Mouse (Mus musculus) lung, embryonic 15.5 days (tissue): ENCODE results near the gene Taf5. TPM values are rescaled to one million over a fixed set of nuclear protein-coding genes. Genes with fewer than 3 reads are reported as not detected.
A peak's percentile ranks its signal among the peaks of the same experiment; 100 is the strongest.

Experiments used
- ATAC-seq: fragments of 200-750 bp; cut with Nextera tagmentation; 2 replicates; pipeline ENCODE4 v1.8.0; 2017; ENCODE audit warnings: moderate number of reproducible peaks, borderline replicate concordance; ENCODE audit not compliant: low FRiP score, low TSS enrichment; ENCODE audit errors: extremely low read depth
- H3K27ac ChIP-seq: fragments of 300-500 bp; sonication (generic); 2 replicates; pipeline ENCODE4 v1.5.1; 2015; ENCODE audit warnings: moderate library complexity, mild to moderate bottlenecking, inconsistent platforms
- H3K27me3 ChIP-seq: fragments of 300-500 bp; sonication (generic); 2 replicates; pipeline ENCODE4 v1.6.1; 2015; ENCODE audit warnings: inconsistent platforms
- H3K36me3 ChIP-seq: fragments of 300-500 bp; sonication (generic); 2 replicates; pipeline ENCODE4 v1.6.1; 2015; ENCODE audit warnings: inconsistent platforms
- H3K4me1 ChIP-seq: fragments of 300-500 bp; sonication (generic); 2 replicates; pipeline ENCODE4 v1.6.1; 2015; ENCODE audit warnings: inconsistent platforms
- H3K4me2 ChIP-seq: fragments of 300-500 bp; sonication (generic); 2 replicates; pipeline ENCODE4 v1.6.1; 2015; ENCODE audit warnings: inconsistent platforms, mild to moderate bottlenecking, moderate library complexity
- H3K4me3 ChIP-seq: fragments of 300-500 bp; sonication (generic); 2 replicates; pipeline ENCODE4 v1.5.1; 2015; ENCODE audit warnings: mild to moderate bottlenecking, inconsistent platforms
- H3K9ac ChIP-seq: fragments of 300-500 bp; sonication (generic); 2 replicates; pipeline ENCODE4 v1.6.1; 2015; ENCODE audit warnings: inconsistent platforms
- H3K9me3 ChIP-seq: fragments of 300-500 bp; sonication (generic); 2 replicates; pipeline ENCODE4 v1.6.1; 2016; ENCODE audit warnings: inconsistent platforms
- WGBS: fragments of 180-500 bp; shearing (Covaris S2); methylation state at CpG from one replicate; pipeline ENCODE4 v1.1.7; 2015; 5-methylcytosine and 5-hydroxymethylcytosine counted together
- polyA plus RNA-seq: library from polyadenylated mRNA; unstranded; fragments of >200 nt; fragmentation: Nextera tagmentation; extraction: Ambion mirVana; gene quantifications from 2 replicates; pipeline ENCODE4 v1.2.1, GENCODE M21; 2015

The Taf5 gene
- polyA plus RNA-seq, 1 experiment from 2014 or later, result 5.3 TPM

DNA sequence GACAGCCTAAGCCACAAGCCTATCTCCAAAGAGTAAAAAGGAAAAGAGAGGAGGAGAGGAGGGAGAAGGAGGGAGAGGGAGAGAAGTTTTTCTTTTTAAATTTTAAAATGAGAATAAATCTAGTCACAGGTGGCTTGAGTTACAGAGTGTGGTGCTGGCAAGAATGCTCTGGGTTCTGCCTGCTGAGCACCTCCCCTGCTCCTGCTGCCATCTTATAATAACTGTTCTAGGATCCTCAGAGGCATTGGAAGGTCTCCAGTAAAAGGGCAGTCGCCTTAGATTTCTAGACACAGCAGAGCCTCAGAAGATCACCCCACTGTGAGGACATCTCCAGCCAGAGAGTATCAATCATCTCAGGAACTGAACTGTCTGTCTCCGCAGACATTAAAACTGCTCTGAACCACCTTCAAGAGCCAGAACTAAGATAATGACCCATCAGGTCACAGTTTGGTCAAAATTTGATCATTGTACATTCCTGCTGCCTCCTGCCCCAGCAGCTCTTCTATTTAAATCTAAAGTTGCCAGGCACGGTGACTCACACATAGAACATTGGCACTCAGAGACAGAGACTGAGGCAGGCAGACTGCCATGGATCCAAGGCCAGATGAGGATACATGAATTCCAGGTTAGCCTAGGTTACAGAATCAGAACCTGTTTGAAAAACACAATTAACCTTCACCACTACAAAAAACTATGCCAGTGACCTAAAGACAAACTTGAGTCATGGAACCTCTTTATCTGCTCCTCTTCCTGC is 26.6 kb upstream of the Taf5 start:
- Histone ChIP-seq H3K4me3 (no peak overlapping the region), H3K4me1 (no peaks in the 10 kb centered on the region), H3K36me3 (peaks cover 31% of the 10 kb centered on the region), H3K4me2 (no peak overlapping the region), H3K27ac (no peak overlapping the region), H3K9ac (no peak overlapping the region), H3K9me3 (no peaks in the 10 kb centered on the region), H3K27me3 (no peaks in the 10 kb centered on the region)
- 80% methylated on average over 3 of the region's 3 CpGs for WGBS
- ATAC-seq, result no peak

DNA sequence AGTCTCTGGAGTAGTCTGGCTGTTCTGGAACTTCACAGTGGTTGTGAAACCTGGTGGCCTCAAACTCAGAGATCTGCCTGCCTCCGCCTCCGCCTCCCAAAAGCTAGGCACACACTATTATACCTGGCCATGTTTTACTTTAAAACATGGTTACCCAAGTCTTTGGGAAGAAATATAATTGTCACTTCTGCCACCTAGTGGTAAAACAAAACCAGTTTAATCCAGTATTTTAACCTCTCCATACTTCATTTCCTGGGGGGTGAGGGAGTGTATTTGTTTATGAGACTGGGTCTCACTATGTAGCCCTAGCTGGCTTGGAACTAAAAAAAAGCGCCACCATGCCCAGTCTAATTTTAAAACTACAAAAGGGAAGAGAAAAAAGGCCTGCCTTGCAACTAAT is 23.9 kb upstream of the Taf5 start:
- no peaks in the 10 kb centered on the region for H3K27me3 ChIP-seq
- H3K36me3 ChIP-seq, result peaks cover 33% of the 10 kb centered on the region
- 81% methylated on average over 3 of the region's 3 CpGs for WGBS
- H3K9me3 ChIP-seq, result no peaks in the 10 kb centered on the region
- H3K9ac ChIP-seq, result no peak overlapping the region
- H3K4me3 ChIP-seq, result no peak overlapping the region
- no peaks in the 10 kb centered on the region for H3K4me1 ChIP-seq
- ATAC-seq, result no peak
- H3K27ac ChIP-seq, result no peak overlapping the region
- H3K4me2 ChIP-seq, result no peak overlapping the region

DNA sequence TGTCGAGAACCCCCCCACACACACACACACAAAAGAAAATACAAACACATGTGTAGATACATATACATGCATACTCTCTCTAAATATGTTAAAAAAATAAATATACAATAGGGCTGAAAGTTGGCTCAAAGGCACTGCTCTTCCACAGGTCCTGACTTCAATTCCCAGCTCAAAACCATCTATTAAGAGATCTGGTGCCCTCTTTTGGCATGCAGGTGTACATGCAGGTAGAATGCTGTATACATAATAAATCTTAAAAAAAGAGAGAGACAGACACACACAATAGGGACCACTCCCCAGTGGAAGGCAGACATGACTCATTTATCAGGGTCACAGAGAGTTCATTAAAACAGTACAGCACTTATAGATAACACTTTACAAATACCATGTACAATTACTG is 21.2 kb upstream of the Taf5 start:
- peaks cover 18% of the 10 kb centered on the region for H3K4me1 ChIP-seq
- no peaks in the 10 kb centered on the region for H3K9me3 ChIP-seq
- no peak overlapping the region for H3K4me2 ChIP-seq
- no peaks in the 10 kb centered on the region for H3K27me3 ChIP-seq
- no peak for ATAC-seq
- 100% methylated on average over 1 of the region's 1 CpGs for WGBS
- no peak overlapping the region for H3K4me3 ChIP-seq
- H3K36me3 ChIP-seq, result peaks cover 20% of the 10 kb centered on the region; the same call in 1 of the 2 replicates
- H3K9ac ChIP-seq, result no peak overlapping the region
- H3K27ac ChIP-seq, result no peak overlapping the region

DNA sequence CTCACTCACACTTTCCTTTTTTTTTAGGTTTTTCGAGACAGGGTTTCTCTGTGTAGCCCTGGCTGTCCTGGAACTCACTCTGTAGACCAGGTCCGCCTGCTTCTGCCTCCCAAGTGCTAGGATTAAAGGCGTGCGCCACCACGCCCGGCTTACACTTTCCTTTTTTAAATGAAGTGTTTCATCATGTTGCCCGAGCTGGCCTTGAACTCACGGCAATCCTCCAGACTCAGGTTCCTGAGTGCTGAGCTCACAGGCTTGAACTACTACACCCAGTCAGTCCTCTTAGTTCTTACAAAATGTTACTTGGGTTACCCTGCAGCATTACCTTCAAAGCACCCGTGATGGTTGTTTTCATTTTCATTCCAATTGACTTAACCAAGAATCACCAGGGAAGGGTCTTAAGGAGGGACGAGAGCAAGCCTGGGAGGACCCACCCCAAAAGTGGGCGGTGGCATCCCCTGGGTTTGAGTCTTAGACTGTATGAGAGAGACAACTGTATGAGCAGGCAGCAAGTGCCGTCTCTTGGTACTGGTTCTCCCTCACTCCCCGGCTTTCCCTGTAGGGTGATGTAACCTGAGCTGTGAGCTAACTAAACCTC is 20.2 kb upstream of the Taf5 start:
- 81% methylated on average over 13 of the region's 13 CpGs for WGBS
- H3K27ac ChIP-seq, result no peak overlapping the region

DNA sequence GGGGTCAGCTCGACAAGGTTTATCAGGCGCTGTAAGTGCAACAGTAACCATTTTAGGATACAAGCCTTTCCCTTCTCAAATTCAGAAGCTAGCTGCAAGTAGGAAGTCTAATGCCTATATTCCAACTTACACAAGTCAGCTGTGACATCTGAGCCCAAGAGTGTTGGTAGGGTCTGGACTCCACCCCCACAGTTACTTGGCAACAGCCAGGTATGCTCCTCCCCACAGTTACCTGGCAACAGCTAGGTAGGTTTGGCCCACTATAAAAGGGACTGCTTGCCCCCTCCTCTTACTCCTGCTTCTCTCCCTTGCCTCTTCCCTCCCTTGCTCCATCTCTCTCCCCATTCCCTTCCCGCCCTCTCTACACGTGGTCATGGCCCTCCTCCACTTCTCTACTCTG is 18.5 kb upstream of the Taf5 start:
- no peak overlapping the region for H3K9ac ChIP-seq
- no peaks in the 10 kb centered on the region for H3K9me3 ChIP-seq
- peaks cover 18% of the 10 kb centered on the region for H3K4me1 ChIP-seq
- WGBS, result 55% methylated on average over 4 of the region's 4 CpGs
- no peak for ATAC-seq
- peak overlapping the region; percentile 72; the same call in 1 of the 2 replicates for H3K4me2 ChIP-seq
- no peak overlapping the region for H3K27ac ChIP-seq
- H3K4me3 ChIP-seq, result no peak overlapping the region
- H3K36me3 ChIP-seq, result peaks cover 17% of the 10 kb centered on the region; the same call in 1 of the 2 replicates
- H3K27me3 ChIP-seq, result no peaks in the 10 kb centered on the region

More for the DNA sequence above, 20.2 kb upstream of the Taf5 start:
- Histone ChIP-seq H3K9ac (no peak overlapping the region), H3K9me3 (no peaks in the 10 kb centered on the region), H3K4me2 (no peak overlapping the region), H3K4me1 (peaks cover 18% of the 10 kb centered on the region), H3K36me3 (peaks cover 20% of the 10 kb centered on the region; the same call in 1 of the 2 replicates), H3K4me3 (no peak overlapping the region), H3K27me3 (no peaks in the 10 kb centered on the region)
- ATAC-seq, result no peak

DNA sequence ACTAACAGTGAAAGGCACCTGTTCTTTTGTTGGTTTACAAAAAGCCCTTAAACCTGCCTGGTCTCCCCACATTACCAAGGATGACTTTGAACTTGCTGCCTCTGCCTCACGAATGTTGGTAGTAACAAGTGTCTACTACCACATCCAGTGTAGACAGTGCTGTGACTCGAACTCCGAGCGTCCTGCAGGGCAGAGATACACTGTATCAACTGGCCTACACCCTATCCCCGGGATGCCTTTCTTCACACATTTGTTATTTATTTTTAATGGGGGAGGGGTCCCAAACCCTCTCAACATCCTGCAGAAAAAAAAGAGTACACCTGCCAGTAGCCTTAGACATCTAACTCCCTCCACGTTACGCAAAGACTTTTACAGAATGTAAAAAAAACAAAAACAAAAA is 17.7 kb upstream of the Taf5 start:
- Histone ChIP-seq H3K9me3 (no peaks in the 10 kb centered on the region), H3K9ac (peak overlapping the region; percentile 67), H3K36me3 (peaks cover 17% of the 10 kb centered on the region; the same call in 1 of the 2 replicates), H3K4me2 (peak overlapping the region; percentile 72), H3K27ac (no peak overlapping the region), H3K4me1 (peaks cover 18% of the 10 kb centered on the region), H3K4me3 (peak overlapping the region; percentile 79), H3K27me3 (no peaks in the 10 kb centered on the region)
- ATAC-seq, result no peak
- 3% methylated on average over 7 of the region's 7 CpGs for WGBS

DNA sequence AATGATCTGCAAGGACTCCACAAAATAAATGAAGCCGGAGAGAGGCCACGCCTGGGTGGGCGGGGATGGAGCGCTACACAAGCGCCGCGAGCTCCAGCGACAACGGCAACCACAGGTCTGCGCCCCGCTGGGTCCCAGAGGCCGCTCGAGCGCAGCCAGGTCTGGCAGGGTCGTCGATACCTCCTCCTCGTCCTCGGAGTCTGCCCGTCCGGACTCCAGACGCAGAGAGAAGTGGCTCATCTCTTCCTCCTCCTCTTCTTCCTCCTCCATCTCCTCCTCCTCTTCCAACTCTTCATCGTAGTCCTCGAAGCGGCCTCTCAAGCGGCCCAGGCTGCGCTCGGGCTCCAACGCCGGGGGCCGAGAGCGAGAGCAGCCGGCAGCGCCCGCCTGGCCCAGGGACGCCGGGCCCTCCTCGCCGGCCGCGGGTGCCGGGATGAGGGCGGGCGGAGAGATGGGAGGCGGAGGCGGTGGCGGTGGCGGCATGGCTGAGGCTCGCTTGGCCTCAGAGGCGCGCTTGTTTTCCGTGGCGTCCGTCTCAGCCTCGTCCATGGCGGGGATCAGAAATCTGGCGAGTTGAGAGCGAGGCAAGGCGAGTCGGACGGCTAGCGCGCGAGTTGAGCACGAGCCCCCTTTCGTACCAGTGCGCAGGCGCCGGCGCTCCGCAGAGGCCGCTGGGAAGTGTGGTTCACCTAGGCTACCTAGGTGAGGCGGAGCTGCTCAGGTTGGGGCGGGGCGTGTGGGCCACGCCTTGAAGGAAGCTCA is 17.1 kb upstream of the Taf5 start, which contains the start of gene Pcgf6:
Pcgf6 (minus strand) TSS at position 636 of the 762 bp plus-strand sequence.
- Histone ChIP-seq H3K27me3 (no peaks in the 10 kb centered on the region), H3K4me1 (peaks cover 18% of the 10 kb centered on the region), H3K9ac (peak within 1 kb of the TSS; percentile 67), H3K36me3 (peaks cover 13% of the 10 kb centered on the region; the same call in 1 of the 2 replicates), H3K4me2 (peak within 1 kb of the TSS; percentile 72), H3K9me3 (no peaks in the 10 kb centered on the region), H3K4me3 (peak within 1 kb of the TSS; percentile 79), H3K27ac (peak within 1 kb of the TSS; percentile 87)
- peak; percentile 89 for ATAC-seq
- WGBS, result under 1% methylated on average over 75 of the region's 75 CpGs

DNA sequence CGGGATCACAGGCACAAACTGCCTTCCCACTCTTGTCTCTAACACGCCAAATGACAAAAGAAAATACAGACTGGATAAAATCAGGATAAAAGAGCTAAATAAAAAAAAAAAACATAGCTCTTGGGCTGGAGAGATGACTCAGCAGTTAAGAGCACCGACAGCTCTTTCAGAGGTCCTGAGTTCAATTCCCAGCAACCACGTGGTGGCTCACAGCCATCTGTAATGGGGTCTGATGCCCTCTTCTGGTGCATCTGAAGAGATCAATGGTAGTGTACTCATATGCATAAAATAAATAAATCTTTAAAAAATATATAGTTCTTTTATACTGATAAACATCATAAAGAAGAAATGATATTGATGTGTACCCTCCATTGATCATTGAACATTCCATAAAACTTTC is 14.6 kb upstream of the Taf5 start:
- no peaks in the 10 kb centered on the region for H3K9me3 ChIP-seq
- H3K36me3 ChIP-seq, result no peaks in the 10 kb centered on the region
- H3K4me2 ChIP-seq, result no peak overlapping the region
- no peak overlapping the region for H3K9ac ChIP-seq
- H3K27me3 ChIP-seq, result no peaks in the 10 kb centered on the region
- WGBS, result 81% methylated on average over 4 of the region's 4 CpGs
- peaks cover 18% of the 10 kb centered on the region for H3K4me1 ChIP-seq
- no peak overlapping the region for H3K27ac ChIP-seq
- ATAC-seq, result no peak
- H3K4me3 ChIP-seq, result no peak overlapping the region

DNA sequence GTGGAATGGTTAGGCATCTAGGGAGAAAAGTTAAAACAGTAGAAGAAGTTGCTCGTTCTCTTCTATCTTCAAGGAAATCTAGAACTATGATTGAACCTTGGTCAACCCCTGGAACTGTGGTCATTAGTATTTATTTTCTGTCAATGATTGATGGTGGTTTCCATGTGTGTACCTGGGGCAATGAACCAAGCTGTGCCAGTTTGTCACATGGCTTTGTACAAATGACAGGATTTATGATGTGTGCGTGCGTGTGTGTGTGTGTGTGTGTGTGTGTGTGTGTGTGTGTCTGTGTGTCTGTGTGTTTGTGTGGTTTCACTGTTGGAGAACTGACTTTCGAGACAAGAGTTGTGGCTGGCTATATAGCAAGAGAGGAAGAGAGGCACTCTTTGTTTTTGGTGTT is 14.1 kb upstream of the Taf5 start:
- Histone ChIP-seq H3K27ac (no peak overlapping the region), H3K36me3 (no peaks in the 10 kb centered on the region), H3K9ac (no peak overlapping the region), H3K4me2 (no peak overlapping the region), H3K4me3 (no peak overlapping the region), H3K27me3 (no peaks in the 10 kb centered on the region), H3K4me1 (peaks cover 18% of the 10 kb centered on the region), H3K9me3 (no peaks in the 10 kb centered on the region)
- 81% methylated on average over 4 of the region's 4 CpGs for WGBS
- no peak for ATAC-seq

DNA sequence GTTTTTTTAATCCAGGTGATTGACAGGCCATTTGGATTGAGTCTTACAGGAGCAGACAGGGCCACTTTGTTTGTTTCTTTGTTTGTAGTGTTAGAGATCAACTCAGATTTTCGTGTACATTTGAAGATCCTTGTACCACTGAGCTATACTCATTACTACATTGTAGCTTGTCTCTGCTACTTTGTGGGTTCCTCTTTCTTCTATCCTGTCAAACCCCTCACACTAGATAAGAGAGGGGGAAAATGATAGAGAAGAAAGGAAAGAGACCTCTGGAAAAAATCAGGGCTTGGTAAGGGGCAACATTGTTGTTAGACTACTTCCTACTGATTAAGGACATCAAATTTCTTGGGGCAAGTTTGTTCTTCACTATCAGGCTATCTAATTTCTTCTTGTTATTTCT is 9.9 kb upstream of the Taf5 start:
- no peaks in the 10 kb centered on the region for H3K4me1 ChIP-seq
- H3K4me2 ChIP-seq, result no peak overlapping the region
- no peak overlapping the region for H3K27ac ChIP-seq
- H3K9me3 ChIP-seq, result no peaks in the 10 kb centered on the region
- H3K4me3 ChIP-seq, result no peak overlapping the region
- H3K27me3 ChIP-seq, result no peaks in the 10 kb centered on the region
- no peak for ATAC-seq
- no peaks in the 10 kb centered on the region for H3K36me3 ChIP-seq
- no peak overlapping the region for H3K9ac ChIP-seq
- 53% methylated on average over 1 of the region's 1 CpGs for WGBS

DNA sequence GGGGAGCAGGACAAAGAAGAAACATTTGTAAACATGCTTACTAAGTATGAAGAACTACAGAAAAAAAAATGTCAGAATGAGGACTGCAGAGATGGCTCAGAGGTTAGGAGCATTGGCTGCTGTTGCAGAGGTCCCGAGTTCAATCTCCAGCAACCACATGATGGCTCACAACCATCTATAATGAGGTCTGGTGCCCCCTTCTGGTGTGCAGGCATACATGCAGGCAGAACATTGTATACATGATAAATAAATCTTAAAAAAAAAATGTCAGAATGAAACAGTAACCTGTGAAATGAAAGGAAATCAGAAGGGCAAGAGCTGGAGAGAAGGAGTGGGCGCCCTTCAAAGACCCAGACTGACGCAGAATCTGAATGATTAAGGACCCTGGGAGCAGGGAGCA is 1.7 kb upstream of the Taf5 start:
- no peak for ATAC-seq
- Histone ChIP-seq H3K27me3 (no peaks in the 10 kb centered on the region), H3K27ac (no peak overlapping the region), H3K4me3 (no peak overlapping the region), H3K4me1 (peaks cover 12% of the 10 kb centered on the region), H3K4me2 (no peak overlapping the region), H3K9ac (no peak overlapping the region), H3K36me3 (no peaks in the 10 kb centered on the region), H3K9me3 (no peaks in the 10 kb centered on the region)
- 88% methylated on average over 3 of the region's 3 CpGs for whole genome bisulfite sequencing
